ENCODE assay signal across 8 mouse cellular contexts in the genomic region with DNA sequence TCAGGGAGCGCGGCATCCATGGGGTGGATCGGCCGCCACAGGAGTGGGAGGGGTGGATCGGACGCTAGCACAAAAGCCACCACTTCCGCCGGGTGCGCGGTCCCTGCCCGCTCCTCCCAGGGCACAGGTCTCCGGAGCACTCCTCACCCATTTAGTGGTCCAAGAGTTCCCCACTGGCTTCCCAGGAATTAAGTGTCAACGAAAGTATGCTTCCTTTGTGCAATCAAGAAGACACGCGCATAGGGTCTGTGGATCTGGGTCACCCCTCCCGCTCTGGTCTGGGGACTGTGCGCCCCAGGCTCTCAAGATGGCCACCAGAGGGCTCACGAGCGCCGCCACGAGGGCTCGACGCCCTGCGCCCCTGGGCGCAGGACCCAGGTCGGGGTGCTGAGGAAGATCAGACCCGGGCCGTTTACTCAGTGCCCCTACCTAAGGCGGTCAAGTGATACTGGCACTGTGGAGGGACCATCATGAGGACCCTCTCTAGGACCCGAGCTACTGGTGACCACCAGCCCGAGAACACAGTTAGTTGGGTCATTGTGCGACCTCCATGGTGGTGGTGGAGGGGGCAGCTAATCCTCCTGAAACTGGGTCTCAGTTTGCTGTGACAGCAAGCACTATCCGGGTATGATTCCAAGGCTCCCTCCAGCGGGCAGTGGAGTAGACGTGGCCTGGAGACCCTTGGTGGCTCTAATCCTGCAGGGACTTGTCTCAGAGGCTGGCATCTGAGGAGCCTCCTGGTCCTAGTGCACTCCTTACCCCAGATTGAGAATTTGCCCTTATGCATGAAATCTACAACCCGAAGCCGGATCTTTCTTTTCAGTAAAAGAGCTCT. TPM values are rescaled to one million over a fixed set of nuclear protein-coding genes. Genes with fewer than 3 reads are reported as not detected.
DNase-seq lines count a peak whose midpoint lies in the region; ATAC-seq lines count a peak whose summit lies in the region.

No protein-coding gene starts in this region.

- peaks cover 23% of the 10 kb centered on the region for H3K4me1 ChIP-seq in hindbrain, embryonic 10.5 days (replicated peaks)
- peaks cover 11% of the 10 kb centered on the region for H3K4me1 ChIP-seq in lung, embryonic 16.5 days (replicated peaks; ENCODE audit: control insufficient read depth, insufficient read depth, low read length)

- peak overlapping the region; percentile 65 for H3K4me3 ChIP-seq in hindbrain, embryonic 10.5 days
- H3K4me3 ChIP-seq in lung, embryonic 16.5 days (ENCODE audit: low read length): peak overlapping the region; percentile 58

- H3K27ac ChIP-seq in hindbrain, embryonic 10.5 days: peak overlapping the region; percentile 96
- peak overlapping the region; percentile 40 for H3K27ac ChIP-seq in lung, embryonic 16.5 days (ENCODE audit: low read length)

- peak overlapping the region; percentile 90 for H3K4me2 ChIP-seq in lung, embryonic 16.5 days (ENCODE audit: low read depth, low read length)

- H3K27me3 ChIP-seq in hindbrain, embryonic 10.5 days (ENCODE audit: insufficient read depth, poor library complexity, severe bottlenecking): 0 out of 2 replicates have a peak, but pooled peaks cover 6% of the 10 kb centered on the region
- H3K27me3 ChIP-seq in lung, embryonic 16.5 days (ENCODE audit: control insufficient read depth, insufficient read depth, low read depth, low read length): no peaks in the 10 kb centered on the region; the same call in 1 of the 2 replicates

- peak overlapping the region; percentile 83 for H3K9ac ChIP-seq in lung, embryonic 16.5 days (ENCODE audit: low read length)

- peak; percentile 90 for ATAC-seq in lung, embryonic 16.5 days (ENCODE audit: low read depth)

- H3K36me3 ChIP-seq in hindbrain, embryonic 10.5 days: no peaks in the 10 kb centered on the region
- H3K36me3 ChIP-seq in lung, embryonic 16.5 days (ENCODE audit: control insufficient read depth, insufficient read depth, low read length): no peaks in the 10 kb centered on the region

- no peaks in the 10 kb centered on the region for H3K9me3 ChIP-seq in hindbrain, embryonic 10.5 days
- H3K9me3 ChIP-seq in lung, embryonic 16.5 days (ENCODE audit: control insufficient read depth, low read length): no peaks in the 10 kb centered on the region

- WGBS in hindbrain, embryonic 10.5 days: 2% methylated on average over 37 of the region's 37 CpGs
- WGBS in lung, embryonic 16.5 days: 3% methylated on average over 37 of the region's 37 CpGs

- DNase-seq in MN1 (ENCODE audit: low spot score): peak; percentile 92
- DNase-seq in cerebellum, adult 8-10 months: peak; percentile 86
- DNase-seq in forelimb bud, embryonic 11.5 days (ENCODE audit: low read depth, low spot score): peak; percentile 83
- DNase-seq in hindbrain, embryonic 10.5 days (ENCODE audit: low spot score): peak; percentile 85
- DNase-seq in layer of hippocampus, adult 9-11 months: peak; percentile 54
- peak; percentile 53 for DNase-seq in ovary, adult 18-20 months (ENCODE audit: low spot score)
- DNase-seq in thymus, adult 18-20 months: peak; percentile 54 to 66

RNA-seq across cellular contexts. Expression of gene Acbd3, which starts 42.7 kb away (rescaled TPM):
- 15.1 and 16.5 TPM in 2 replicates for polyA plus RNA-seq in hindbrain, embryonic 10.5 days (2016; fragmentation: Nextera tagmentation; extraction: Ambion mirVana)
- 20.7 and 21.2 TPM in 2 replicates for polyA plus RNA-seq in lung, embryonic 16.5 days (2015; fragmentation: Nextera tagmentation; extraction: Ambion mirVana)

RNA-seq across cellular contexts. Expression of gene H3f3a, which starts 45.2 kb away (rescaled TPM):
- 2,706 and 3,181 TPM in 2 replicates for polyA plus RNA-seq in hindbrain, embryonic 10.5 days (2016; fragmentation: Nextera tagmentation; extraction: Ambion mirVana)
- polyA plus RNA-seq in lung, embryonic 16.5 days (2015; fragmentation: Nextera tagmentation; extraction: Ambion mirVana): 2,527 and 2,659 TPM in 2 replicates

Comparison
In these comparisons a context has a peak if more than half of its experiments do, and no peak if none do; other contexts are left out.
1. Peak in every context shown above with its lines: DNase-seq, ATAC-seq, H3K4me3 ChIP-seq and H3K27ac ChIP-seq.